In the genomic region with DNA sequence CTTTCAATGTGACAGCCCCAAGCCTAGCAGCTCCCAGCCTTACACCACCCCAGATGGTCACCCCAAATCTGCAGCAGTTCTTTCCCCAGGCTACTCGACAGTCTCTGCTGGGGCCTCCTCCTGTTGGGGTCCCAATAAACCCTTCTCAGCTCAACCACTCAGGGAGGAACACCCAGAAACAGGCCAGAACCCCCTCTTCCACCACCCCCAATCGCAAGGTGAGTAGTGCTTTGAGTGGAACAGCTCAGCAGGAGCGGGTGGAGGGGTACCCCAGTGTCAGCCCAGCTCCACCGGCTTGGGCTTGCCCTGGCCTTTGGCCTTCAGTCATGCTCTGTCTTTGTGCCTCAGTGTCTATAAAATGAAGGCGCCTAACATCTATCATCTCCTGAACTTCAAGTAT, we compare ENCODE assay signal across 16 mouse cellular contexts. TPM values are rescaled to one million over a fixed set of nuclear protein-coding genes. Genes with fewer than 3 reads are reported as not detected.
"Had no signal": no experiment of that assay in that cellular context is flagged by ENCODE, and none has a peak within 500 bp of the region (broad histone marks: within the 10 kb centered on the region; RNA-seq: fewer than 3 reads in every experiment).

No protein-coding gene starts in this region.

- DNase-seq: left cerebral cortex, postnatal 4 days; liver; liver, embryonic 13.5 days; liver, postnatal 0 days; lung, adult 18-20 months; lung, adult 2 months; lung, embryonic 14.5 days; lung, postnatal 10 days; lung, postnatal 14 days; lung, postnatal 36 days; lung, postnatal 4 days; midbrain, embryonic 14.5 days had no signal

RNA-seq across cellular contexts. Expression of gene Dnm1, which starts 14.2 kb away (rescaled TPM):
- total RNA-seq: megakaryocyte progenitor cell, adult 5-6 weeks; megakaryocyte-erythroid progenitor cell, adult 5-6 weeks; monocyte, adult 5-6 weeks had no signal

RNA-seq across cellular contexts. Expression of gene Lcn2, which starts 20.7 kb away (rescaled TPM):
- total RNA-seq: midbrain, postnatal 0 days had no signal
